Mouse (Mus musculus) E14TG2a.4 (cell line): ENCODE measurements at regions not wholly inside any gene's neighbourhood (a gene's known extent, or its start where the extent isn't known, plus 50 kb on each side); places are given as distances from the start of the nearest gene placed in this dataset.

ENCODE experiments used
- CTCF ChIP-seq: conservative IDR thresholded peaks from 2 replicates; pipeline ENCODE4 v1.5.1; 2014; ENCODE audit warnings: low read length
- NANOG ChIP-seq: IDR thresholded peaks from 2 replicates; pipeline ENCODE4 v1.6.1; 2014; ENCODE audit warnings: borderline replicate concordance, low read length, mixed read lengths
- POU5F1 ChIP-seq: IDR thresholded peaks from 2 replicates; pipeline ENCODE4 v1.6.1; 2014; ENCODE audit warnings: low read length, borderline replicate concordance

DNA sequence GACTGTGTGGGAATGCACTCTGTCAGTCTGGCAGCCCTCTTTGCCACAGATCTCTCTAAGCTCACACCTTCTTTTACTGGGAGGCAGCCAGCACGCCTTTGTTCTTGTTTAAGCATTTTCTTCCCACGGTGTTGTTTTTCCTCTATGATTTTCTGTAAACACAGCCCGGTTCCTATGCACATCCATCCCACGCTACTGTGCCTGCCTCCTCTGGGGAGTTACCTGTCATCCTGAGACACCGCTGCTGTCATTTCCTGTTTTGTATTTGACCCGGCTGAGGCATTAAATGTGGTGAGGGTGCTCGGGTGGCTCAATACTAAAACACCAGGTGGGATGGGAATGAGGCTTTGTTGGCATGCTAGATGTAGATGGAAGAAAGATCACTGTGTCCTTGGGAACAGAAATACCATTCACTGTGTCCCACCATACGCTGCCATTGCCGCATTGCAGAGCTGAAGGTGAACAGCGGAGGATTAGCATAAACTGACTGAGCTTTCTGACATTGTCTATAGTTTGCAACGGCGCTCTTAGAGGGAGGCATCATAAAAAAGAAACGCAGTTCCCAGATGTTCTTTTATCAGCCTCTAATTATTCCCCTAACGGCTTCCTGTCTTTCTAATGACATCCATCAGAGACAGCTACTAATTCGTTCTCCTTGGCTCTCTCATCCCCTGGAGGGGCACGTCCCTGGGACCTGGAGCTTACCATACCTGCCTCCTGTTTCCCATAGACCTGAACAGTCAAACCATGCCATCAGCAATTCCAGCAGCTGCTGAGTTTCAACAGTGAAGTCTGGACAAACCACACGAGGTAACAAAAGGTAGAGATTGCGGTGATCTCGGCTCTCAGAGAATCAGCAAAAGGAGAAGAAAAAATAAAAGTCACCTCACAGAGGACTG lies 201.8 kb upstream of the Nsun2 start:
- TF ChIP-seq CTCF: no peak
- TF ChIP-seq NANOG: no peak
- TF ChIP-seq POU5F1: no peak
